ENCODE assay signal across 9 mouse cellular contexts in genomic region chr10:43034811-43035210, GRCm38 (mm10).
DNase-seq lines count a peak whose midpoint lies in the region; ATAC-seq lines count a peak whose summit lies in the region.
"Had no signal": no experiment of that assay in that cellular context is flagged by ENCODE, and none has a peak within 500 bp of the region (broad histone marks: within the 10 kb centered on the region; RNA-seq: fewer than 3 reads in every experiment).

No protein-coding gene starts in this region.

- no peaks in the 10 kb centered on the region for H3K9me3 ChIP-seq in hindbrain, embryonic 15.5 days
- no peaks in the 10 kb centered on the region for H3K9me3 ChIP-seq in hindbrain, embryonic 10.5 days
- H3K9me3 ChIP-seq in kidney, embryonic 14.5 days (ENCODE audit: control insufficient read depth, low read length), result no peaks in the 10 kb centered on the region; the same call in 1 of the 2 replicates

- ATAC-seq in hindbrain, embryonic 15.5 days (ENCODE audit: low FRiP score, low read depth), result no peak
- ATAC-seq in kidney, embryonic 14.5 days (ENCODE audit: low FRiP score, low TSS enrichment), result peak; percentile 45
- peak; percentile 99 for ATAC-seq in megakaryocyte progenitor cell, adult 5-6 weeks (replicated peaks; ENCODE audit: poor library complexity)

- H3K4me1 ChIP-seq in hindbrain, embryonic 15.5 days (replicated peaks), result peaks cover 46% of the 10 kb centered on the region
- H3K4me1 ChIP-seq in hindbrain, embryonic 10.5 days (replicated peaks), result peaks cover 62% of the 10 kb centered on the region
- peaks cover 17% of the 10 kb centered on the region for H3K4me1 ChIP-seq in kidney, embryonic 14.5 days (ENCODE audit: control insufficient read depth, insufficient read depth, low read length)

- H3K9ac ChIP-seq in hindbrain, embryonic 15.5 days, result no peak overlapping the region
- no peak overlapping the region for H3K9ac ChIP-seq in kidney, embryonic 14.5 days (ENCODE audit: low read depth, low read length)
- H3K9ac ChIP-seq: forebrain, postnatal 0 days had no signal

- no peak overlapping the region for H3K4me2 ChIP-seq in hindbrain, embryonic 15.5 days
- H3K4me2 ChIP-seq in kidney, embryonic 14.5 days (replicated peaks; ENCODE audit: low read depth, low read length), result no peak overlapping the region

- no peak overlapping the region for H3K4me3 ChIP-seq in hindbrain, embryonic 15.5 days
- no peak overlapping the region for H3K4me3 ChIP-seq in hindbrain, embryonic 10.5 days
- no peak overlapping the region for H3K4me3 ChIP-seq in kidney, embryonic 14.5 days (ENCODE audit: low read length)

- peak overlapping the region; percentile 41; the same call in 1 of the 2 replicates for H3K27ac ChIP-seq in hindbrain, embryonic 15.5 days (replicated peaks)
- no peak overlapping the region for H3K27ac ChIP-seq in hindbrain, embryonic 10.5 days
- H3K27ac ChIP-seq in kidney, embryonic 14.5 days (ENCODE audit: low read depth, low read length), result no peak overlapping the region

- no peaks in the 10 kb centered on the region for H3K27me3 ChIP-seq in hindbrain, embryonic 15.5 days
- no peaks in the 10 kb centered on the region for H3K27me3 ChIP-seq in hindbrain, embryonic 10.5 days (ENCODE audit: insufficient read depth, poor library complexity, severe bottlenecking)
- H3K27me3 ChIP-seq in kidney, embryonic 14.5 days (ENCODE audit: control insufficient read depth, insufficient read depth, low read length), result no peaks in the 10 kb centered on the region

- no peaks in the 10 kb centered on the region for H3K36me3 ChIP-seq in hindbrain, embryonic 15.5 days
- H3K36me3 ChIP-seq in hindbrain, embryonic 10.5 days, result peaks cover 3% of the 10 kb centered on the region; the same call in 1 of the 2 replicates
- no peaks in the 10 kb centered on the region for H3K36me3 ChIP-seq in kidney, embryonic 14.5 days (ENCODE audit: control insufficient read depth, insufficient read depth, low read length)

- WGBS in hindbrain, embryonic 15.5 days, result 65% methylated on average over 4 of the region's 4 CpGs
- WGBS in hindbrain, embryonic 10.5 days, result 75% methylated on average over 4 of the region's 4 CpGs
- WGBS in kidney, embryonic 14.5 days, result 54% methylated on average over 4 of the region's 4 CpGs

- no peak for DNase-seq in hindbrain, embryonic 10.5 days (ENCODE audit: low spot score)
- peak; percentile 33 for DNase-seq in gastrocnemius, postnatal 14 days
- DNase-seq in spleen, postnatal 14 days (ENCODE audit: low spot score in 2 of 2), result no peak
- no peak for DNase-seq in testis, postnatal 10 days (ENCODE audit: low spot score)
- no peak for DNase-seq in c-Kit-positive CD71-positive TER-119-positive erythroid progenitor cells, embryonic 14.5 days (ENCODE audit: low spot score)
- DNase-seq: forebrain, postnatal 0 days had no signal

- intact Hi-C loops in gastrocnemius, postnatal 14 days (cut with DNase I; ENCODE audit: low total_unique reads), result no loop called here
